Mouse (Mus musculus): Measurements from ENCODE around the gene Tcf23.

GRCm38 (mm10) chr5:30974870-30975656 lies 6.6 kb downstream of the Tcf23 start:
- TF ChIP-seq POLR2A (IDR thresholded peaks at IDR 0.05; ENCODE audit: insufficient read depth, low read depth, low read length) (no peak), CTCF (IDR thresholded peaks at IDR 0.05; ENCODE audit: insufficient read depth, low read depth, low read length) (no peak)

Data from olfactory bulb, adult 2 months (tissue).